Mouse (Mus musculus) lung, postnatal 36 days (tissue): ENCODE data around the gene Naxd.
"Not testable (repeated sequence)": the region's sequence is repeated elsewhere in the genome, so short reads cannot be mapped to it uniquely, and the experiment has no call there.

Experiments
- DNase-seq: peaks from one replicate; pipeline ENCODE4 v3.0.0; 2022; ENCODE audit warnings: mixed read lengths

Naxd gene

DNA sequence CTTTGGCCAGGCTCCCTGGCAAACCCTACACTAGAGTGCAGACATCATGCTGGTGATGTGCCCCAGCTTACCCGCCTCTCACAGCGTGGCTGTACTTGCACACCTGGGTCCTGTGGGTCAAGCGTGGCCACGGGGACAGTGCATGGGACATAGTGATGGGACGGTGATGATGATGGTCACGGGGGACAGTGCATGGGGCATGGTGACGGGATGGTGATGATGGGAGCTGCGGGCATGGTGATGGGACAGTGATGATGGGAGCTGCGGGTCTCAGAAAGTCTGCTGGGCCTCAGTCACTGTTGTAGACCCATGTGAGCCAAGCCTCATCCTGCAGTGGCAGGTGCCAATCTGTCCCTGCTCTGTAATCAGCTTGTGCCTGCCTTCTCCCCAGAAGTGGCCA, 19.0 kb downstream of the Naxd start:
- no peak for DNase-seq

DNA sequence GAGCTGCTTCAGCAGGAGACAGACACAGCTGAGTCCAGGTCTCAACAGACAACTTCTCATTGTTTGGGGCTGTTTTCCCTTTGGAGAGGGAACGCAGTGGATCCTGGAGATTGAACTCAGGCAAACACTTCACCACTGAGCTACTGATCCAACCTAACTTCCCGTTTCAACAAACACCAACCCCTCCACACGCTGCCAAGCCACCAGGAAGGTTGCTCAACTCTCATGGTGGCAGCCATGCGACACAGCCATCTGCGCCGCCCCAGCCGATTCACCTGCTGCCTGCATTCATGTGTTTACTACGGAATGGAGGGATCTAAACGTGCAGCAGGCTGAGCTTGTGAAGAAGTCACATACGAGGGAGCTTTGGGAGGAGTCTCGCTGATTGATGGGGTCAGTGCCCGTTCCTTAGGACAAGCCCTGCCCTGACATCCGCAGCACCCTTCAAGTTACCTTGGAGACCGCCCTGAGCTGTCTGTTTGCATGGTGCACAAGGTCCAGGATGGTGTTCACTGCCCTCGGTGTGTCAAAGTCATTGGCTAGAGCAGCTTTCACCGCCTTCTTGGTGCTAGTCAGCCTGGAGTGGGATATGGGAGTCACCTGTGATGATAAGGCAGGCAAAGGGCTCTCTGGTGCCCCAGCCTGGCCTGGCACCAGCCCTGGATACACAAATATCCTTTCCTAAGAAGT, 20.2 kb downstream of the Naxd start:
- peak; percentile 79 for DNase-seq

DNA sequence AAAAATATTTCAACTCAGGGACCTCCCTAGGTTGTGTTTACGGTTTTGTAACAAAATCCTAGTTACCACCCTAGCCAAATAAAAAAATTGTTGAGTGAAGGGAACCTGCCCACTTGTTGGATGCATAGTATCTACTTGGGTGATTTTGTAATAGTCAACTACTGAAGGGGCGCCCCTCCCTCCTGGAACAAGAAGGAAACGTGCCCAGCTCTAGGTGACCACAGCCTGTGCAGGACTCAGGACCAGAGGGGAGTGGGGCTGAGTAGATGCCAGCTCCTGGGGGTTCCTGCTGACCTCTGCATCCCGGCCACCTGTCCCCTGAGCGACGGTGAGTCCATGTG, 20.7 kb downstream of the Naxd start:
- peak; percentile 83 for DNase-seq

DNA sequence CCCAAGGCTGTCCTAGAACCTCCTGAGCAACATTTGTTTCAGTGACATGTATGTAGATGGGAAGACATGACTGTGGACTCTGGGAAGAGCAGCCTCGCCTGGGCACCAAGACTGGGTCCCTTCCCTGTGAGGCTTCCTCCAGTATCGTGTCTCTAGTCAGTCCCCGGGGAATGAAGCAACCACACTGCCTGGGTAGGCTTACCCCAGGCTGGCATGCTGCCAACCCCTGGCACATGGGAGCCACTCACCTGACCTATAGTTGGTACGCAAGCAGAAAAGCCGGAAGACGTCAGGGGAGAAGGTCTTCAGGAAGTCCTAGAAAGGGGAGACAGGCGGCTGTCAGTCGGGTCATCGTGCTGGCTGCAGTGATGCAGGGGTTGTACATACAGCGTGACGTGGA, 21.4 kb downstream of the Naxd start:
- DNase-seq, result peak; percentile 62

DNA sequence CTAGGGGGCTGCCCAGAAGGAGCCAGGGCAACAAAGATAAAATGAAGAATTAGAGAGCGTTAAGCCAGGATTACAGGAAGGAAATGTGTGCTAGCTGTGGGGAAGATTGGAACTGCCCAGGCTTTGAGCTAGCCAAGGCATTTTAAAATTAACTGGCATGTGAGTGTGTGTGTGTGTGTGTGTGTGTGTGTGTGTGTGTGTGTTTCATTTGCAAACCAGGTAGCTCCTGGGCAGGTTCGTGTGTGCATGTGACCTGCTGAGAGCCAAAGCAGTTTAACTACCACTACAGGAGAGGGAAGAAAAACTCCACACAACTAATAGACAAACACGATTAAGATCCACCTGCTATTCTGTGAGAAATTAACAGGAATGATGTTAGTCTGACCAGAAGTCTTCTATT, 26.0 kb downstream of the Naxd start:
- DNase-seq, result peak; percentile 38

DNA sequence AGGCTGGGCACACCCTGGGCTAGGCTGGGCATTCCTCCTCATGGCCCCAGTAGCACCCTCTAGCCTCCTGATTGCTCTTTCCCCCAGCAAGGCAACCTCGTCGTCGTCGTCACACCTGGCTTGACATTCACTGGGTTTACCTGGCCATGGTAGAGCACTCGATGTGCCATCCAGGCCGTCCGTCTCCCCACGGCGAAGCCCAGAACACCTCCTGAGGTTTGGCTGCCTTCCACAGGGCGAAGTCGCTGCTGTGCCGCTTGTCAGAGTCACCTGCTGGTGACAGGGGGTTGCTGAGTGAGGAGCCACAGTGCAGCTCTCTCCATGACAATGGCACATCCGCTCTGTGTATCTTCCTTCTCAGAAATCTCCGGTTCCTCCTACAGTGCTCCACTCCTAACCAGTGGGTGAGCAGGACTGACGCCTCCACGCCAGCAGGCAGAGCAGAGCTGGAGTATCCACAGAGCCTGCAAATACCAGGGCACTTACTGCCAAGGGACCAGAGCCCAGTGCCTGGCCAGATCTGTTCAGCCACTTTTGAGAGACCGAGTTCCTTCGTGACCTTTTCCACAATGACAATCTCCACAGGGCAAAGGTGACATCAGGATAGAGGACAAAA, 33.0 kb downstream of the Naxd start:
- no peak for DNase-seq

DNA sequence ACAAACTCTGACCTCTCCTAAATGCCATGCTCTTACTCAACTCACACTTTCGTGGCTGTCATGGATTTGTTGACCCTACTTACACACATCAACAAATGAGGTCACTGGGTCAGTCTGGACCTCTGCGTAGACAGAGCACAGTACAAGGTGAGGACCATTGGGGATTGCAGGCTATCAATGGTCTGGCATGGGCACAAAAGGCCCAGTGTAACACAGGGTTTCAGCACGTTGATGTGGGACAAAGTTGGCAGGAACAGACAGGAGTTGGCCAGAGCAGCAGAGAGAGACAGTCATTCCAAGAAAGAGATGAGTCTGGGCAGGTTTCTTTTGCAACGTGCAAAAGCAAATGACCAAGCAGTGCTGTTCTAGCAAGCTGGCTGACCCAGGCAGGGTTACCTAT, 33.5 kb downstream of the Naxd start:
- DNase-seq, result no peak

DNA sequence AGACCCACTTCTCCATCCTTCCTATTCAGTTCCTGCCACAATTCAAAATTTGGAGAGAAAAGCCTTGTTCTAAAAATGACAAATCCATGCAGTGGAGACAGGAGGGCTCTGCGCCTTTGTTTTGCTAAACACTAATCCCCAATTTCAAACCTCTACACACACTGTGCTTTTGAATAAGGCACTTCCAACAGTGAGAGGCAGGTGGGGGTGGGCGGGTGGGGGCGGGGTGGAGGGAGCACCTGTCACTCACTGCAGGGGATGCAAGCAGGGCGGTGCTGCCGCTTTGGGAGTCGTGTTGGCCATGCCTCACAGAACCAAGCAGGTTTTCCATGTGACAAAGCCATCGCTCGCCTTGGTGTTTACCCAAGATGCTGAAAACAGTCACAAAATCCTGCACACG, 37.2 kb downstream of the Naxd start:
- no peak for DNase-seq

DNA sequence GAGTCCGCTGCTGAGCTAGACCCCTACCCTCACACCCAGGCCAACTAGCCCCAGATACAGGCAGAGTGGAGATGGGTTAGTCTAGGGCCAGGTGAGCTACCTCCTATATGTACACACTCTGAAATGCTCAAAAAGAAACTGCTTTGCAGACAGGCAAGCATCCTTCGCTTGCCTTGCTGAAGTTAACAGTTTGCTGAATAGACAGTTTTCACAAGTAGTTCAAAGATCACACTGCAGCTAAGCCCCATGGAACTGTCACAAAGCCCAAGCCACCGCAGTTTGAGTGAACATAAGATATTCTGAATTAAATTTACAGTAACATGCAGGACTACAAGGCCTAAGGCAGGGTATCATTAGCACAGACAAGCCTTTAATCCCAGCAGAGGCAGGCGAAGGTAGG, 41.7 kb downstream of the Naxd start:
- DNase-seq, result no peak

DNA sequence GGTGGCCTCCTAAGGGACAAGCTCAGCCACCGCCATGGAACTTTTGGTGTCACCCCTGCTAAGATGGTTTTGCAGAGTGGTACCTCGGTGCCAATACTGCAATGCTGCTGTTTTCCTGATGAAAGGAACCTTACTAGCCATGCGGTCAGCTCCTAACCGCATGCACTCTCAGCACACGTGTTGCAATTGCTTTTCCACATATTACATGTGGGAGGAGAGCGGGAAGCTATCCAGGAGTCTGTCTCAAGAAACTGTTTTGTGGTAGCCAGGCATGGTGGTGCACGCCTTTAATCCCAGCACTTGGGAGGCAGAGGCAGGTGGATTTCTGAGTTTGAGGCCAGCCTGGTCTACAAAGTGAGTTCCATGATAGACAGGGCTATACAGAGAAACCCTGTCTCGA, 42.9 kb downstream of the Naxd start:
- no peak for DNase-seq

DNA sequence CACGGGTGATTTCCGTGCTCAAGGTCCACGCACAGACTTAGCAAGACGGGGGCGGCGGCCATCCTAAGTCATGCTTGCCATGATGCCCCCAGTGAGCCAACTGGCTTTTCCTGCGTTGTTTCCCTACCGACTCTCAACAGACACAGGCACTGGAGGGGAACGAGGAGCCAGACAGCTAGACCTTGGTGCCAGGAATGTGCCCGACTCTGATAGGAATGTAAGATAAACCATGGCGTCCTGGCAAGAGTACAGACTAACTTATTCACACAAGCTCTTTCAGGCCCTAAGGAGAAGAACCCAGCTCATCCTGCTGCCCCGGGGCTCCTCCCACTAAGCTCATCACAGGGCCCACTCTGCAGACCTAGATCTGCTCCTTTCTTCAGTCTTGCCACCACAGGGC, 44.7 kb downstream of the Naxd start:
- peak; percentile 30 for DNase-seq

DNA sequence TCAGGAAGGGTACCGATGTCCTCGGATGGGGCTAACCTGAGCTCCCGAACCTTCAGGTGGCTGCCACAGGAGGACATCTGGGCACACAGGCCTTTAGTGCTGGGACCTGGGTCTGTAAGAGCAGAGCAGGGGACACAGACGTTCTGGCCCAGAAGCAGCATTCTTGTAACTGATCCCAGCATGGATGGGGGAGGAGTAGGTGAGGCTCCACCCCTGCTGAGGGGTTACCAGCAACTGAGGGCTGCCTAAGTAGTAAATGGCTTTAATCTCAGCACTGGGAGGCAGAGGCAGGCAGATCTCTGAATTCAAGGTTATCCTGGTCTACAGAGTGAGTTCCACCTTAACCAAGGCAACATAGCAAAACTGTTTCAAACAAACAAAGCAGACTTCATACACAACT, 45.6 kb downstream of the Naxd start:
- DNase-seq, result no peak

DNA sequence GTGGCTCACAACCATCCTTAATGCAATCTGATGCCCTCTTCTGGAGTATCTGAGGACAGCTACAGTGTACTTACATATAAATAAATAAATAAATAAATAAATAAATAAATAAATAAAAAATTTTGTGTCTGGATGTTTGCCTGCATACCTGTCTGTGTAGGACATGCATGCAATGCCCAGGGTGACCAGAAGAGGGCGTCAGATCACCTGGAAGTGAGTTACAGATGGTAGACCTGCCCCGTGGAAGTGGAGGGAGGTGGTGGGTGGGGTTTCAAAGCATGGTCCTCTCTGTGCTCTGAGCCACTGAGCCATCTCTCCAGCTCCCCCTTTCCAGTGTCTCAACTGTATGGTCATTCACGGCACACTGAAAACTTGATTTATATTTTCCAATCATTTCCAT, 47.1 kb downstream of the Naxd start:
- DNase-seq, result peak; percentile 86

DNA sequence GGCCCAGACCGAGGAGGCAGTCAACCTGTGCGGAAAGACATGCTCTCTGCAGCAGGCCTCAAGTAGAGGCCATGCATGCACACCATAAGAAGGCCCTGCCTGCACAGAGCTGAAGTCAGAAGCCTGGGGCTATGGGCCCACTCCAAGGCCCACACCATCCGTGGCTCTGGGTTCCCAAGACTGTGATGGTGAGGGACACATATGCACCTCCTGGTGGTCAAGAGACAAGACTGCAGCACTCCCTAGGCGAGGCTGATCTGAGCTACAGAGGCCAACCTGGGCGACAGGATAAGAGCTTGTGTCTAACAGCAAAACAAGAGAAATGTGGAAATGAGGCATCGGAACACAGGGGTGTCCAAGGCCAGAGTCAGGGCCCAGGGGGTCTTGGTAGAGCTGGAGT, 49.8 kb downstream of the Naxd start:
- peak; percentile 49 for DNase-seq

DNA sequence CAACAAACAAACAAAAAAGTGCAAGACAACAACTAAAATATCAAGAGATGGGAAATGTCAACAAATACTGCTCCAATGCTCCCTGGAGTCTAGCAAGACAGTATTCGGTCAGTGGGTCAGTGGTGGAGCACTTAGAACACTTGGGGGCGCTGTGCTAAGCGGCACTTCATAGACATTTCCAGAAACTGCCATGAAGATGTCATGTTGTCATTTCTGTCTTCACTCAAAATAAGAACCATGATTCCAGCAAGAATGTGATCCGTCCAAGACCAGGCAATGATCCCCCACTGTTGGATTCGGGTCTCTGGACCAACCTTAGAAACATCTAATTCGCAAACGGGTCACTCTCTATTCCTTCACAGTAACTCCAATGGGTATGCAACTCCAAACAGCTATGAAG, 52.4 kb downstream of the Naxd start:
- DNase-seq, result peak; percentile 79

DNA sequence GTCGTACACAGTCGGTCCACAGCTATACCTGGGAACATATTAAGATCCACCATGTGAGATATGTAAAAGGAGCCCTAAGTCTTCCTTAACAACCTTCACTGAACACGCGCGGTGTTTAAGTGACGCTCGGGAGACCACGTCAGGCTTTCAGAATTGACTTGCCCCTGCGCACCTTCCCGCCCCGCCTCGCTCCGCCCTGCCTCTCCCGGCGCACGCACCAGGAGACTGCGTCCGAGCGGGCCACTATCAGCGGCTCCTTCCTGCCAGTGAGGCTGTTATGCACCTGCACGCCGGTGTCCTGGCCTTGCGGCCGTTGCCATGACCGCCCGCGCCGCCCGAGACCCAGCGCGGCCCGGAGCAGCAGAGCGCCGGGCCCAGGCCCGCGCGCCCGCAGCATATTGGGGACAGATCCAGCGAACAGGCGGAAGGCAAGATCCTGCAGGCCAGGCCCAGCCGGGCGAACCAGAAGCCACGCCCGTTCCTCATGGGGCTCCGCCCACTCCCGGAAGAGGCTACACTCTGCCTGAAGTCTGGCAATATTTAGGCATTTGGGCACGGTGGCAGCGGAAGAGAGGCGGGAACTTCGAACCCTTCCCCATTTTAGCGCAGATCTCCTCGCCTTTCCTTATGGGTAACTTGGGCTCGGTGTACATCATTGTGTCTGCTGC, 53.1 kb downstream of the Naxd start, which contains the start of gene Cars2:
TSS of gene Cars2 (minus strand) at position 503 of the 668 bp plus-strand sequence.
- DNase-seq, result peak; percentile 97

DNA sequence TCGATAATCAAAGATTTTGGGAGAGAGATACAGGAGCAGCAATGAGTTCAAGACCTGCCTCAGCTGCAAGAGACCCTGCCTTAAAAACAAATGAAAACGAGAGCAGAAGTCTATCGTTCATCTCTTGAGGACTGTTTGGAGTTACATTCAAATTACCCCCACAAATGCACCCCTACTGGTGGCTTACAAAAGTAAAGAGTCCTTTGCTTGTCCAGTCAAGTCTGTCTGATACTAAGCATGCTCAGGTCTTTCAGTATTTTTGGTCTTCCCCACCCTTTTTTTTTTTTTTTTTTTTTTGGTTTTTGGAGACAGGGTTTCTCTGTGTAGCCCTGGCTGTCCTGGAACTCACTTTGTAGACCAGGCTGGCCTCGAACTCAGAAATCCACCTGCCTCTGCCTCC, 54.2 kb downstream of the Naxd start:
- DNase-seq, result not testable (repeated sequence)

DNA sequence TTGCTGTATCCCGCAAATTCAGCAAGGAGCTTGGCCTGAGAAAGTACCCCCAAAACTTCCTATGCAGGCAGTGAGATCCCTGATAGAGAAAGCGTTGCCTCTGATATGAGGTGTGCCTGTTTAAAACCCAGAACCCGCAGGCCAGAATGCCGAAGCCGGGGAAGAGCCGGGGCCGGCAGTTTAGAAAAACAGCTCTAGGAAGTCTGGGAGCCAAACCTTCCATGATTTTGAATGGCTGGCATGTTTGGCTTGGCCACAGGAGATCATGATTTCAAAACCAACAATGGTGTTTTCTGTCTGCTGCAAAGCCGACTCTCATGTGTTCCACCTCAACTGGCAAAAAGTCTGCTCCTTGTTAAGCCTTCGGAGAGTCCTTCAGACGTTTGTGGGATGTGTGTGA, 55.1 kb downstream of the Naxd start:
- DNase-seq, result no peak

DNA sequence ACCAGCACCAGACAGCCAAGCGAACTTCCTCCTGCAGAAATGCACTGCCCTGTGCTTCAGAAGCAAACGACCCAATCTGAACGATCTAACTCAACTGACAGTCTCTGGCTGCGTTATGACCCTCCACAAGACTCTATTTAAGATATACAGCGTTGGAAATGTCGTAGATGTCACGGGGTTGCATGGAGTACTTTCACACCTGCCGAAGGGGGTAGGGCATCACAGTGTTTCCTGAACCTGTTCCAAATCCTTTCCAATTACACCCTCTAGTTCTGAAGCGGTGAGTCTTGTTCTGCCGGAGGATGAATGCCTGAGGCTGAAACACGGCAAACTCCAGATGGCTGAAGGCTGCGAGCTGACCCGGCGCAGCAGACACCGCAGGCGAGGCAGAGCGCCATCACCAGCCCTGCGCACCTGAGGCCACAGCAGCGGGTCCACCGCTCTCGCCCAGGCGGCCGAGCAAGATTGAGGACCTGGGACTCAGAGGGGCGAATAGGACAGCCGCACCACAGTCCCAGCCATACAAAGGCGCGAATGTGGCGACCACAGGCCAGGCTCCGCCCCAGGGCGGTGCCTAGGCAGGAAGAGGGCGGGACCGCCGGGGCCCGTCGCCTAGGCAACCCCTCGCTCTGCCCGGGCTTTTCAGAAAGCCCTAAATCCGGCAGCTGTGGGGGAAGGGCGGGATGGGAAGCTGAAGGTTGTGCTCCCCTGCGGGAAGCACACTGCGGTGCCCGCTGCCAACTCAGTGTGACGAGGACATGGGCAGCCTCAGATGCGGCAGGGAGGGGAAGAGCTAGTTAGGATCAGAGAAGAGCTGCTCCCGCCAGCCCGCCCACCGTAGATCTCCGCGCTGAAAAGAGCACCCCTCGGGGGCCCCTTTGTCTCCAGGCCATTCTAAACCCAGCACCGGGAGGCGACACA, 57.8 kb downstream of the Naxd start, which contains the start of gene Ing1:
TSS of gene Ing1 (plus strand) at position 773 of the 921 bp plus-strand sequence.
- peak; percentile 96 for DNase-seq

DNA sequence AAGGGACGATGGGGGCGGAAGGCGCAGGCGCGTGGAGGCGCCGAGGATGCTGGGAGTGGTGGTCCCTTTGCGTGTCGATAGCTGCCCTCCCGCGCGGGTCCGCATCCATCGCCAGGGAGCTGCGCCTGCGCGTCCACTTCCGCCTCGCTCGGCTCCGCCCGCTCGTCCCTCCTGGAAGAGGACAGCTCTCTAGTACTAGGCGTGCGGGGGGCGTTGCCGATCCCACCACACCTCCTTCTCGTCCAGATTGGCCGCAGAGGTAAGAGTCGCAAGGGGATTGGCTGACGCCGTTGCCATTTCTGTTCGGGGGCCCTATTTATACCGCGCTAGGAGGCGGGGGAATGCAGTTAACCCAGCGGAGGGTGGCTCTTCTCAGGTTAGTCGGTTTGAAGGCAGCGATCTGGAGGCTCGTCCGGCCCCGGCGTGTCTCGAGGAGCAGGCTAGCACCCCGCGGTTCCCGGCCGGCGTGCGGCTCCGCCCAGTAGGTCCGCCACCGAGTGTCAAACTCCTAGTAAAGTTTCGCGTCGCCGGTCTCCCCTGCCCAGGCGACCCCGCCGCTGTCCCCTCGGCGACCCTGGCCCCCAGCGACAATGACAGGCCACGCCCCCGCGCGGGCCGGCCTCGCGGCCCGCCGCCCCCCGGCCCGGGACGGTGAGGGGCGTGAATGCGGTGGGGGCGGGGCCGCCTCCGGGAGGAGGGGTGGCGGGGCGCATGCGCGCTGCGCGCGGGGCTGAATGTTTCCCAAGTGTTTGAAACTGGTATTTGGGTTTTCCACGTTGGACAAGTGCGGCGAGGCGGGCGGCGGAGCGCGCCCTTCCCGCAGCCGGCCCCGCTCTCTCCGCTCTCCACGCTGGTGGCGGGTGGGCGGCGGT, 58.6 kb downstream of the Naxd start:
- peak; percentile 100 for DNase-seq

DNA sequence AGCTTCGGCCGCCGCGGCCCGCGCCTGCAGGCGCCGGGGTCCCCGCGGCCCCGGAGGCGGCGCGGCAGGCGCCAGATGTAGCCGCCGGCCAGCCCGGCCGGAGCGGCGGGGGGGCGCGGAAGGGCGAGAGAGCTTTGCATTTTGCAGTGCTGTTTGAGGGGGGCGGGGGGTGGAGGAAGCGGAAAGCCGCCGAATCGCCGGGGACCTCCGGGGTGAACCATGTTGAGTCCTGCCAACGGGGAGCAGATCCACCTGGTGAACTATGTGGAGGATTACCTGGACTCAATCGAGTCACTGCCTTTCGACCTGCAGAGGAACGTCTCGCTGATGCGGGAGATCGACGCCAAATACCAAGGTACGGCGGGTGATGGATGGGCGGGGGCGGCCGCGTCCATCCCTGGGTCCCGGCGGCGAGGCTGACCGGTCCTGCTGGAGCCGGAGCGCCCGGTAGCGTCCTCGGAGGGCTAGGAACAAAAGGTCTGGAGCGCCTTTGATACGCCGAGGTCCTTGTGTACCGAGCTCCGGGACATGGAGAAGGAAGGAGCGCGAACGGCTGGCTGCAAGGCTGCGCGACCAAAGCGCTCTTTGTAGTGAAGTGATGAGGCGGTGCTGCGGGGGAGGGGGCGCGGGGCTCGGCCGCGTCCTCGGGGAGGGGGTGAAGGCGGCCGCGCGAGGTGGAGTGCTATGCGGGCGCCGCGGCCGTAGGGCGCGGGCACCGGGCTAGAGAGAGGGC, 59.6 kb downstream of the Naxd start:
- peak; percentile 49 for DNase-seq

DNA sequence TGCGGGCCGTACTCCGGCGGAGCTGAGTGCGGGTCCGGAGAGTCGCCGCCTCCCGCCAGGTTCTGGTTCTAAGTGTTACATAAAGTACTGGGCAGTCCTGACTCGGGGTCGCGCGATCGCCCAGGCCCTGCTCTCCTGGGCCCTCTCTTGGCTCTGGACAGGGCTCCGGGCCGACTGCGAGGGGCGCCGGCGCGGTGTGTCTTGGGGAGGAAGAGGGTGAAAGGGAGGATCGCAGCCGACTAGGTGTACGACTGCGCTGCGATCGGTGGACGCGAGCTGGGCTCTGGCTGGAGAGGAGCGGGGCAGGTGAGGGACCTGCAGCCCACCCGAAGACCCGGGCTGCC, 60.1 kb downstream of the Naxd start:
- DNase-seq, result peak; percentile 41
